Mouse (Mus musculus) liver, adult 2 months (tissue): Measurements from ENCODE around the gene Fbxw11. TPM values are rescaled to one million over a fixed set of nuclear protein-coding genes. Genes with fewer than 3 reads are reported as not detected.

Source experiments
- DNase-seq: peaks from one replicate; pipeline ENCODE4 v3.0.0-alpha.2; 2011; ENCODE audit warnings: low read depth, low spot score; ENCODE audit errors: extremely low read depth
- H3K27ac ChIP-seq: fragments of 200-500 bp; replicated peaks from 2 replicates; pipeline ENCODE4 v1.5.1; 2012; ENCODE audit warnings: low read depth, mild to moderate bottlenecking, control low read depth, inconsistent platforms, low read length; ENCODE audit not compliant: insufficient read depth
- H3K27me3 ChIP-seq: fragments of 200-500 bp; 2 replicates; pipeline ENCODE4 v1.6.1; 2012; ENCODE audit warnings: mild to moderate bottlenecking, moderate library complexity, low read length, inconsistent platforms; ENCODE audit not compliant: control insufficient read depth, insufficient read depth
- H3K36me3 ChIP-seq: fragments of 200-500 bp; 2 replicates; pipeline ENCODE4 v1.6.1; 2012; ENCODE audit warnings: low read length, inconsistent platforms; ENCODE audit not compliant: control insufficient read depth, insufficient read depth
- H3K4me1 ChIP-seq: fragments of 200-500 bp; 2 replicates; pipeline ENCODE4 v1.6.1; 2011; ENCODE audit warnings: low read length; ENCODE audit not compliant: control insufficient read depth, insufficient read depth
- H3K4me3 ChIP-seq: fragments of 200-500 bp; 2 replicates; pipeline ENCODE4 v1.5.1; 2011; ENCODE audit warnings: low read depth, mild to moderate bottlenecking, control low read depth, low read length, moderate library complexity; ENCODE audit not compliant: insufficient read depth
- H3K79me2 ChIP-seq: fragments of 200-500 bp; 2 replicates; pipeline ENCODE4 v1.6.1; 2012; ENCODE audit warnings: inconsistent platforms, mild to moderate bottlenecking, low read length, moderate library complexity; ENCODE audit not compliant: control insufficient read depth, insufficient read depth
- H3K9ac ChIP-seq: fragments of 200-500 bp; 2 replicates; pipeline ENCODE4 v1.6.1; 2012; ENCODE audit warnings: low read depth, mild to moderate bottlenecking, control low read depth, inconsistent platforms, low read length
- CTCF ChIP-seq: fragments of 200-500 bp; IDR thresholded peaks from 2 replicates; pipeline ENCODE4 v1.5.1; 2011; ENCODE audit warnings: low read depth, low read length, control low read depth
- POLR2A ChIP-seq: fragments of 200-500 bp; IDR thresholded peaks from 2 replicates; pipeline ENCODE4 v1.6.1; 2011; ENCODE audit warnings: low read length, control low read depth; ENCODE audit not compliant: insufficient read depth; ENCODE audit errors: extremely low read depth
- WGBS: fragments of 180-500 bp; shearing (Covaris S2); methylation state at CpG from one replicate; pipeline ENCODE4 v1.1.7; 2018; 5-methylcytosine and 5-hydroxymethylcytosine counted together
- polyA plus RNA-seq: library from polyadenylated mRNA; depleted of rRNA; stranded (reverse); fragments of >200 nt; gene quantifications from 2 replicates; pipeline ENCODE4 v1.2.3, GENCODE M21; 2012
- total RNA-seq: library from RNA; depleted of rRNA; stranded (reverse); fragments of >200 nt; gene quantifications from 2 replicates; pipeline ENCODE4 v1.2.3, GENCODE M21; 2014

Gene Fbxw11
- total and polyA plus RNA-seq, 2 experiments = 20.8 to 22.5 TPM

GRCm38 (mm10) chr11:32768642-32769343, 126.3 kb downstream of the Fbxw11 start:
- Histone ChIP-seq H3K27me3 (no peaks in the 10 kb centered on the region), H3K4me1 (no peaks in the 10 kb centered on the region), H3K79me2 (no peaks in the 10 kb centered on the region), H3K27ac (no peak overlapping the region), H3K4me3 (no peak overlapping the region), H3K9ac (no peak overlapping the region), H3K36me3 (no peaks in the 10 kb centered on the region)
- TF ChIP-seq CTCF (no peak), POLR2A (no peak)
- WGBS = 73% methylated on average over 12 of the region's 12 CpGs
- DNase-seq = no peak

GRCm38 (mm10) chr11:32780747-32781536, 138.4 kb downstream of the Fbxw11 start:
- DNase-seq = no peak
- WGBS = 61% methylated on average over 11 of the region's 11 CpGs
- Histone ChIP-seq H3K36me3 (no peaks in the 10 kb centered on the region), H3K9ac (no peak overlapping the region), H3K27ac (no peak overlapping the region), H3K4me3 (no peak overlapping the region), H3K4me1 (no peaks in the 10 kb centered on the region), H3K79me2 (no peaks in the 10 kb centered on the region), H3K27me3 (no peaks in the 10 kb centered on the region)
- no peak for TF ChIP-seq CTCF

- no peak overlapping the region for H3K9ac ChIP-seq
- H3K79me2 ChIP-seq = no peaks in the 10 kb centered on the region
- TF ChIP-seq CTCF (no peak), POLR2A (no peak)
- 49% methylated on average over 2 of the region's 2 CpGs for WGBS
- DNase-seq = no peak
- H3K27ac ChIP-seq = no peak overlapping the region
- no peaks in the 10 kb centered on the region for H3K36me3 ChIP-seq
- no peak overlapping the region for H3K4me3 ChIP-seq
- H3K27me3 ChIP-seq = no peaks in the 10 kb centered on the region
- H3K4me1 ChIP-seq = no peaks in the 10 kb centered on the region
Measured at GRCm38 (mm10) chr11:32781633-32782404, 139.3 kb downstream of the Fbxw11 start.

- TF ChIP-seq CTCF (no peak), POLR2A (no peak)
- no peaks in the 10 kb centered on the region for H3K36me3 ChIP-seq
- H3K4me3 ChIP-seq = no peak overlapping the region
- H3K27ac ChIP-seq = no peak overlapping the region
- no peak overlapping the region for H3K9ac ChIP-seq
- no peak for DNase-seq
- WGBS = 56% methylated on average over 3 of the region's 3 CpGs
- H3K27me3 ChIP-seq = no peaks in the 10 kb centered on the region
- no peaks in the 10 kb centered on the region for H3K79me2 ChIP-seq
- no peaks in the 10 kb centered on the region for H3K4me1 ChIP-seq
Measured at GRCm38 (mm10) chr11:32782724-32783123, 140.2 kb downstream of the Fbxw11 start.

GRCm38 (mm10) chr11:32785591-32786147, 143.1 kb downstream of the Fbxw11 start:
- DNase-seq = no peak
- Histone ChIP-seq H3K4me3 (no peak overlapping the region), H3K27me3 (no peaks in the 10 kb centered on the region), H3K36me3 (no peaks in the 10 kb centered on the region), H3K9ac (no peak overlapping the region), H3K27ac (no peak overlapping the region), H3K79me2 (no peaks in the 10 kb centered on the region), H3K4me1 (no peaks in the 10 kb centered on the region)
- 78% methylated on average over 6 of the region's 6 CpGs for WGBS
- TF ChIP-seq CTCF (no peak), POLR2A (no peak)
